Mouse (Mus musculus): ENCODE results near the gene Caskin2.
A peak's percentile ranks its signal among the peaks of the same experiment; 100 is the strongest.

The Caskin2 gene

GRCm38 (mm10) chr11:115830550-115831325 lies 17.3 kb upstream of the Caskin2 start:
- peak; percentile 8 for DNase-seq

- DNase-seq: no peak
Measured at GRCm38 (mm10) chr11:115829036-115829435, 15.6 kb upstream of the Caskin2 start.

GRCm38 (mm10) chr11:115827624-115828023 lies 14.2 kb upstream of the Caskin2 start:
- no peak for DNase-seq

- no peak for DNase-seq
Measured at GRCm38 (mm10) chr11:115826487-115826886, 13.0 kb upstream of the Caskin2 start.

- no peak for DNase-seq
Measured at GRCm38 (mm10) chr11:115824813-115825212, 11.4 kb upstream of the Caskin2 start.

GRCm38 (mm10) chr11:115823774-115824740 lies 10.6 kb upstream of the Caskin2 start, which contains the start of gene Llgl2:
Llgl2 (plus strand) TSS chr11:115824049.
- DNase-seq: peak; percentile 79

- DNase-seq: no peak
Measured at GRCm38 (mm10) chr11:115821001-115821400, 7.6 kb upstream of the Caskin2 start.

- no peak for DNase-seq
Measured at GRCm38 (mm10) chr11:115819915-115820623, 6.6 kb upstream of the Caskin2 start.

- peak; percentile 8 for DNase-seq
Measured at GRCm38 (mm10) chr11:115817331-115817730, 3.9 kb upstream of the Caskin2 start.

GRCm38 (mm10) chr11:115814605-115815450 lies 1.4 kb upstream of the Caskin2 start, which contains the start of gene Tsen54:
Tsen54 (plus strand) TSS chr11:115814724.
- DNase-seq: peak; percentile 83

- peak; percentile 55 for DNase-seq
Measured at GRCm38 (mm10) chr11:115812533-115813420, 662 bp downstream of the Caskin2 start.

GRCm38 (mm10) chr11:115812095-115812494 lies 1.3 kb downstream of the Caskin2 start:
- no peak for DNase-seq

GRCm38 (mm10) chr11:115811381-115812093 lies 1.9 kb downstream of the Caskin2 start:
- DNase-seq: no peak

- no peak for DNase-seq
Measured at GRCm38 (mm10) chr11:115810377-115810776, 3.1 kb downstream of the Caskin2 start.

GRCm38 (mm10) chr11:115809311-115809781 lies 4.1 kb downstream of the Caskin2 start:
- no peak for DNase-seq

GRCm38 (mm10) chr11:115808696-115809310 lies 4.6 kb downstream of the Caskin2 start:
- DNase-seq: no peak

- DNase-seq: no peak
Measured at GRCm38 (mm10) chr11:115807971-115808370, 5.5 kb downstream of the Caskin2 start.

- no peak for DNase-seq
Measured at GRCm38 (mm10) chr11:115807306-115807705, 6.1 kb downstream of the Caskin2 start.

GRCm38 (mm10) chr11:115806154-115806553 lies 7.3 kb downstream of the Caskin2 start:
- DNase-seq: no peak

All from cerebellum, adult 9-10 months (tissue).